Mouse (Mus musculus) lung, postnatal 14 days (tissue): ENCODE measurements around the gene Frmd4a.
"Not testable (repeated sequence)": the region's sequence is repeated elsewhere in the genome, so short reads cannot be mapped to it uniquely, and the experiment has no call there.

Source experiments
- DNase-seq: peaks from one replicate; pipeline ENCODE4 v3.0.0; 2021

Gene Frmd4a

GRCm38 (mm10) chr2:4535187-4535864, 517.8 kb downstream of the Frmd4a start:
- DNase-seq = no peak

DNA sequence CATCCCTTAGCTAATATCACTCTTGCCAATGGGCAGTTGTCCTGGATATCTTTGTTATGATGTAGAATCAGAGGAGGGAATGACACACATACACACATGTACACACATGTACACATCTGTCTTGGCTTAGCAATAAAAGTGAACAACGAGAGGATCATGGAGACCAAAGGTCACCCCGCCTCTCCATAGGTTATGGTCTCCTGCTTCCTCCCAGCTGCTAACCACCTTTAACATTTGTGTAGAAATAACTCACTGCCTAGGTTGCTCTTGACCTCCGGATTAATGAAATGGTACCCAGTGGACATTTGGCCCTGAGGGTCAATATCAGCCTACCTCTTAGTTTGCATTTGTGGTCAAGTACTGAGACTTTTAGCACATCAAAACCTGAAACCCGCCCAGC, 523.8 kb downstream of the Frmd4a start:
- no peak for DNase-seq

- DNase-seq = no peak
These were observed 524.5 kb downstream of the Frmd4a start for GRCm38 (mm10) chr2:4541844-4542628.

- DNase-seq = no peak
These were observed 525.3 kb downstream of the Frmd4a start for GRCm38 (mm10) chr2:4542629-4543416.

GRCm38 (mm10) chr2:4543417-4543775, 525.9 kb downstream of the Frmd4a start:
- no peak for DNase-seq

DNA sequence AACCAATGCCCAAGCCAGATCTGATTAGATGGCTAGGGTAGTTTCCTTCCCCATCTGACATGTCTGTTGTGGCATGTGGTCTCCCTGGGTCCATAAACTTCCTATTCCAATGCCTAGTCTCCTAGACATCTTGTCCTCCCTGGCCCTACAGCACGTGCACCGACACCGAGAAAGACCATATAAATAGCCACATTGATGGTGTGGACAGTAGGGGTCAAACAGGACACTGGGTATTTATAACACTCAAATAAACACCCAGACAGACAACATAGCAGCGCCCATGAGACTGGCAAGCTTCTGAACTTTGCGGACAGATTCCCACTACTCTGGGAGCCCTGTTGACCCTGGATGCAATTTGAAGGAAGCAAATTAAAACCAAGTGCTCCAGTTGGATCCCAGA, 526.8 kb downstream of the Frmd4a start:
- no peak for DNase-seq

DNA sequence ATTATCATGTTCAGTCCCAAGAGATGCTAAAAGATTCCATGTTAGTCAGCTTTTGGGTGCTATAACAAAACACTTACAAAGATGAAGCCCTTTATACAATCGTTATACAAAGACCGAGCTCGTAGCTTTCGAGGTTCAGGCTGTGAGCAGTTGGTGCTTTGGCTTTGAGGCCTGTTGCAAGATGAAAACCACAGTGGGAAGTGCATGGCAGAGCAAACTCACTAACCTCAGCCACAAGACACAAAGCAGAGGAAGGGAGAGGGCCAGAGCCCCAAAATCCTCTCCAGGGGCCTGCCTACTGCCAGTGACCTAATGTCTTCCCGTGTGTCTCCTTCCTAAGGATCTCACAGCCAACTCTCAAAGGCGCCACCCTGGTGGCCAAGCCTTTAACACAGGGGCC, 527.7 kb downstream of the Frmd4a start:
- no peak for DNase-seq

DNA sequence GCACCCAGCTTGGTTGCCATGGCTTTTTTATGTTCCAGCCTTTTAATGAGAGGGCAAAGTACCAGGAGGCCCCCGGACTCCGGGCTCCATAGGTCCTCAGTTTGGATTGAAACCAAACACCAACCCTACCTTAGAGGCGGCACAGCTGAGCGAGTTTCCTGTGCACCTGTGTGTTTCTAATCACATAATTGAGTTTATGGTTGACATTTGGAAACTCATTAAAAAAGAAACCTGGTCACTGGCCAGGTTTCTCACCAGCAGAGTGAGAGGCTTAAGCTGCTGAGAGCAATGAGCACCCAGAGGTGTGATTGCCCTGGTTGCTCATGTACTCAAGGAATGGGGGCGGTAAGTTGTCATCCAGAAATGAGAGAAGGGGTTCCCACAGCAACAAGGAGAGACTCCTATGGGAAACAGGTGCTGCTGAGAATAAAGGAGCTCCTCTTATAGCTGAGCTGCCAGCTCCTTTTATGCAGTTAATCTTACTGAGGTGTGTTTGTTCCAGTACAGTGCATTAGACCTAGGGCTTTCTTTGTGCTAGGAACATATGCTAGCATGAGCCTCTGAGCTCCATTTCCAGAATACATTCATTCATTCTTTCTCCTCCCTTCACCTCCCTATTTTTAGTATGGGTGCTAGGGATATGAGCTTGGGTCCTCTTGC, 529.6 kb downstream of the Frmd4a start:
- no peak for DNase-seq

DNA sequence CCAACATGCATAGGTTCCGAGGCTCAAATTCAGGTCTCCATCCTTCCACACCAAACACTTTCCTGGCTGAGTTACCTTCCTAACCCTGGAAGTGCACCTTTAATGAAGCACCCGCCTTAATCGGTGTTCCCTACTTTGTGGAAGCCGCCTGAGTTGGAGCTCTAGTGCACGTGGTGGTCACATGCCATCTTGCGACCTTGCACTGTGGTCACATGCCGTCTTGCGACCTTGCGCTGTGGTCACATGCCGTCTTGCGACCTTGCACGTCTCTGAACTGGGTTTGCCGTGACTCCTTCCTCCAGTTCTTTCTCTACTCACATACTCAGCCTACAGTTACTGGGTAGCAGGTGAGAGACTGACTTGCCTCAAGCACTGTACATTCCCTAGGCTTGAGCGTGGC, 531.8 kb downstream of the Frmd4a start:
- DNase-seq = no peak

DNA sequence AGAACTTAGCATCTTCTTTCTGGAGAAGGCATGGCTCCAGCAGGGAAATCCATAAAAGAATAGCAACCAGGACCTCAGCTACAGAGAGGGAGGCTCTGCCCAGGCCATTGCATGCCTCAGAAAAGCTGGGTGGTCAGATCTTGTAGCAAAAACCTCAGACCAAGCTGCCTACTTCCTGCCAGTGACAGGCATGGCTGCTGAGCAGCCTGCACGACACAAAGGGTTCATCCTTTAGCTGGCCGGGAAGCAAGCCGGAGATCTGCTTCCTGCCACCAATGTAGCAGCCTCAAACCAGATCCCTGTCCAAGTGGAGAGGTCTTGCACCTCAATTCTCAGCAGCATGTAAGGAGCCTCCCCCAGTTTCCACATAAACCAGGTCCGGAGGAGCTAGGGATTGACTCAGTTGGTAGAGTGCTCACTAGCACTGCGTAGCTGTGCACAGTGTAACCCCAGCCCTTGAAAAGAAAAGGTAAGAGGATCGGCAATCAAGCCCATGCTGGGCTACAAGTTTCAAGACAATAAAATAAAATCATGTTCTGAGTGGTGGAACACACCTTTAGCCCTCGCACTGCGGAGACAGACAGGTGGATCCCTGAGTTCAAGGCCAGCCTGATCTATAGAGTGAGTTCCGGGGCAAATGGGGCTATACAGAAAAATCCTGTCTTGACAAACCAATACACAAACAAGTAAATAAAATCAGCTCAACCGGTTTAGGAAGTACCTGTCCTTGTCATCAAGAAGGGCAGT, 532.7 kb downstream of the Frmd4a start:
- no peak for DNase-seq

GRCm38 (mm10) chr2:4551438-4551837, 533.9 kb downstream of the Frmd4a start:
- DNase-seq = no peak

GRCm38 (mm10) chr2:4551866-4552265, 534.3 kb downstream of the Frmd4a start:
- no peak for DNase-seq

DNA sequence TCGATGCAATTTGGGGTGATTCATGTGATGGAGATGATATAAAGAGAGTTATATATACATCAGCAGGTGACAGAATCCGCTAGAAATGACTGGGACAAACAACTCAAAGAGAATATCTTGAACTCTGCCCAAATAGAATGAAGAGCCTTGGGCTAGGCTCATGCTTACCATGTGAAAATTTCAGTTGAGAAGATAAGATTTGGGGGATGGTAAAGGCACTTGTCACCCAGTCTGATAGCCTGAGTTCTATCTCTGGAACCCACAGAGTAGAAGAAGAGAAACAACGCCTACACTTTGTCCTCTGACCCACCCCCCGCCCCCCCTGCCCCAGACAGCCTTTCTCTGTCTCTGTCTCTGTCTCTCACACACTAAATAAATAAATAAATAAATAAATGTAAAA, 535.0 kb downstream of the Frmd4a start:
- no peak for DNase-seq

DNA sequence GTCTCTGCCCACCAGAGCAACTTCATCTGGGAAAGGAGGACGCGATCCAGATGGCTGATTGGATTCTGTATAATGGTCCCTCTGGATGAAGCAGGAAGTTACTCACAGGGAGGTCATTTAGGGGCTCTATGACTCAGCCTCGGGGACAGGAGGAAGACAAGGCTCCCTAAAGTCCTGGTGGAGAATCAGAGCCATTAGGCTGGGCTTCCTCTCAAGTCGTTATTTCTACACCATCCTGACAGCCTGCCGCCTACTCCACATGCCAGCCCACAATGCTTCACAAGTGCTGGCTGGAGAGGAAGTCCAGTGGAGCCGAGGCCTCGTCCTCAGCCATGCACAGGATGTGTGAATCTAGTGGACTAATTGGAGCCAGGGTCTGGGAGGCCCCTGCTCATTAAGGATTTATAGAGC, 537.7 kb downstream of the Frmd4a start:
- DNase-seq = no peak

GRCm38 (mm10) chr2:4556188-4556587, 538.7 kb downstream of the Frmd4a start:
- no peak for DNase-seq

DNA sequence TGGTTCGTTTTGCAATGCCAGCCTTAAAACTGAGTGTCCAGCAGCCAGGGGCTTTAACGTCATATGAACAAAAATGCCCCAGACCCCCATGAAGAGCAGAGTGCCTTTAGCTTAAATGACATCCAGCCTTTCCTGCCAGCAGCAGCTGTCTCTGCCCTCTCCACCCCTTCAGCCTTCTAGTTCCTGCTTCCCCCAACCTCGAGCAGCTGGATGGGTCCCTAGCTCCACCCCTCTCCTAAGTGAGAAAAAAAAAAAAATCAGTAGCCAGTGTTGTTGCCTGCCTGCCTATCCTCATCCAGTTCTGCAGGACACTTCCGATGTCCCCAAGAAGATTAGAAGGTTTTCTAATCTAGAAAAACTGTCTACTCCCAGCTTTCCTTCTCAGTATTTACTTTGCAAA, 539.5 kb downstream of the Frmd4a start:
- DNase-seq = no peak

DNA sequence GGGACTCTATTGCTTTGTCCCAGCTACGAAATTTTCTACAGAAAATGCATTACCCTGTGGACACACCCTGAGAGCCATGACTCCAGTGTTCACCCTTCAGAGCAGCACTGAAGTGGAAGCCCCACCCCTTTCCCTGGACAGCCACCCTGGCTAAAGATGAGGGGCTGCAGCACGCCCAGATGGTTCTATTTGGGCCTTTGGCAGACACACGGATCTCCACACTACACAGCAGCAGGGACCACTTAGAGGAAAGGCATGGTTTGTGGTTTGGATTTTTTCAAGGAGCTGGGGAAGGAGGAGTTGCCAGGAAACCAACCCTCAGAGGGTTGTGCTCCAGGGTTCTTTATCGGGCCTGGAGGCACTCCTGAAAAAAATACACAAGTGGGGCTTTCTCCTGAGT, 539.9 kb downstream of the Frmd4a start:
- no peak for DNase-seq

- no peak for DNase-seq
These were observed 541.2 kb downstream of the Frmd4a start for GRCm38 (mm10) chr2:4558651-4559203.

GRCm38 (mm10) chr2:4559211-4559882, 541.8 kb downstream of the Frmd4a start:
- peak; percentile 87 for DNase-seq

- no peak for DNase-seq
These were observed 542.3 kb downstream of the Frmd4a start for GRCm38 (mm10) chr2:4559883-4560247.

DNA sequence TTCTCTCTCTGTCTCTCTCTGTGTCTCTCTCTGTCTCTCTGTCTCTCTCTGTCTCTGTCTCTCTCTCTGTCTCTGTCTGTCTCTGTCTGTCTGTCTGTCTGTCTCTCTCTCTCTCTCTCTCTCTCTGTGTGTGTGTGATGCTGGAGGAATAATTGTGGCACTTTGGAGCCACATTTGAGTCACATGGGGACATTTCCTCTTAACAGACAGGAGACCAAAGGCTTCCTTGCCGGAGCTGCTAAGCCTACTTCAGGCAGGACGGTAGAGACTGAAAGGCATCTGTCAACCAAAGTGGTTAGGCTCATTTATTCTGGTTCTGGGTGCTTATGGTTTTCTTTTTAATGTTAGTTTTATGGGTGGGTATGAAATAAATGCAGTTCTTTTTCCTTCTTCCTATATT, 543.0 kb downstream of the Frmd4a start:
- DNase-seq = not testable (repeated sequence)

- no peak for DNase-seq
These were observed 543.7 kb downstream of the Frmd4a start for GRCm38 (mm10) chr2:4561196-4561595.
